Mouse (Mus musculus) stomach, embryonic 14.5 days (tissue): Measurements from ENCODE around the gene Dhx30. TPM values are rescaled to one million over a fixed set of nuclear protein-coding genes. Genes with fewer than 3 reads are reported as not detected.

Source experiments
- polyA plus RNA-seq: library from polyadenylated mRNA; unstranded; fragments of >200 nt; fragmentation: Nextera tagmentation; extraction: Ambion mirVana; gene quantifications from 2 replicates; pipeline ENCODE4 v1.2.1, GENCODE M21; 2014

Gene Dhx30
- polyA plus RNA-seq, 1 experiment from 2014 or later = 123 TPM

Other genes with a start within 250 kb of the Dhx30 start
- 25.2 and 29.8 TPM in 2 replicates for gene Cdc25a, start 242.3 kb downstream of the Dhx30 start, polyA plus RNA-seq
- gene Map4, start 186.4 kb downstream of the Dhx30 start, polyA plus RNA-seq = 62.0 and 65.2 TPM in 2 replicates
- gene Smarcc1, start 122 bp downstream of the Dhx30 start, polyA plus RNA-seq = 143 and 158 TPM in 2 replicates
- 3.2 and 3.5 TPM in 2 replicates for gene Cspg5, start 126.0 kb upstream of the Dhx30 start, polyA plus RNA-seq
- gene Elp6, start 187.3 kb upstream of the Dhx30 start, polyA plus RNA-seq = 23.6 and 25.5 TPM in 2 replicates
- gene Scap, start 215.5 kb upstream of the Dhx30 start, polyA plus RNA-seq = 28.4 and 32.3 TPM in 2 replicates